Mouse (Mus musculus) retina, adult 2 months (tissue): ENCODE measurements around the gene Pign.

Experiments
- DNase-seq: peaks from one replicate; pipeline ENCODE4 v3.0.0-alpha.2; 2012; ENCODE audit warnings: low read depth, low spot score

Gene Pign

GRCm38 (mm10) chr1:105564289-105564688 is 99.2 kb downstream of the Pign start:
- DNase-seq = no peak

GRCm38 (mm10) chr1:105563821-105564220 is 99.7 kb downstream of the Pign start:
- no peak for DNase-seq

GRCm38 (mm10) chr1:105556078-105556477 is 107.4 kb downstream of the Pign start:
- no peak for DNase-seq

GRCm38 (mm10) chr1:105555192-105555718 is 108.2 kb downstream of the Pign start:
- DNase-seq = no peak

GRCm38 (mm10) chr1:105553130-105553529 is 110.3 kb downstream of the Pign start:
- no peak for DNase-seq

- no peak for DNase-seq
Measured at GRCm38 (mm10) chr1:105550163-105550562, 113.3 kb downstream of the Pign start.

GRCm38 (mm10) chr1:105549648-105550047 is 113.8 kb downstream of the Pign start:
- DNase-seq = no peak

- DNase-seq = no peak
Measured at GRCm38 (mm10) chr1:105543051-105543450, 120.4 kb downstream of the Pign start.

GRCm38 (mm10) chr1:105523768-105524167 is 139.7 kb downstream of the Pign start:
- no peak for DNase-seq

- no peak for DNase-seq
Measured at GRCm38 (mm10) chr1:105522321-105522720, 141.2 kb downstream of the Pign start.

- DNase-seq = no peak
Measured at GRCm38 (mm10) chr1:105518101-105518500, 145.4 kb downstream of the Pign start.

- DNase-seq = no peak
Measured at GRCm38 (mm10) chr1:105507116-105507515, 156.4 kb downstream of the Pign start.

- no peak for DNase-seq
Measured at GRCm38 (mm10) chr1:105492626-105493025, 170.9 kb downstream of the Pign start.

GRCm38 (mm10) chr1:105489456-105489855 is 174.0 kb downstream of the Pign start:
- DNase-seq = no peak

- no peak for DNase-seq
Measured at GRCm38 (mm10) chr1:105487037-105487436, 176.4 kb downstream of the Pign start.
